8 mouse cellular contexts compared by ENCODE assay signal in the genomic region with DNA sequence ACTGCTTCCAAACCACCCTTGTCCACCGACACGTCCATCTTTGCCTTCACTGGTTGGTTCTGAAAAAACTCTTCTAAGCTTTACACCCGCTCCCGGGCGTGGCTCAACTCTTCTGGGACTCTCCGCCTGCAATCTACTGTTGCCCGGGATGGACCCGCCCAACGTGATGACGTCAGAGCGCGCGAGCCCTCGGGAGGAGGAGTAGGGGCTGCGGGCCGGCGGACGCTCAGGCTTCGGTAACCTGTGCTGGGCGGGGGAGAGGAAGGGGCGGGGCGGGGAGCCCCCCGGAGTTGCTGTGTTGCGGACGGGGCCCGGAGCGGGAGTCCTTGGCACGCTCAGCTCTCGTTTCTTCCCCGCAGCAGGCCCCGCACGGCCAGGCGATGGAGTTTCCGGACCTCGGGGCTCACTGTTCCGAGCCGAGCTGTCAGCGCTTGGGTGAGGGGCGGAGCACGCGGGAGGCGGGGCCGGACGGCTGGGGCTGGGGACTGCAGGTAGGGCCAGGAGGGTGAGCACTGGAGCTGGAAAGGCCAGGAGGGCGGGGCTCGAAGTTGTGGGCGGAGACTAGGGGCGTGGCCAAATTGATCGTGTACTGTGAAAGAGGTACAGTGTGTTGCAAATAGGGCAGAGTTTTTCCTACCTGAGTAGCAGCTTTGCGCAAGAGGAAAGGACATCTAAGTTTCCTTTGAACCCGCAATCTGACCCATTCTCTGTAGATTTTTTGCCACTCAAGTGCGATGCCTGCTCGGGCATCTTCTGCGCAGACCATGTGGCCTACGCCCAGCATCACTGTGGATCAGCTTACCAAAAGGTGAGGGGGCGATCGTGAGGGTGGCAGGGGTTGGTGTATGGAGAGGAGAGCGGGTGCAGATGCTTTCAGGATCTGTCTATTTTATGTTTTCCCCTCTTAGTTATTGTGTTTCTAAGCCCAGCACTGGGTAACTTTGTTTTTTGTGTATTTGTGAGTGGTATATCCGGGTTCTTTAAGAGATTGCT. TPM values are rescaled to one million over a fixed set of nuclear protein-coding genes. Genes with fewer than 3 reads are reported as not detected.
A peak's percentile ranks its signal among the peaks of the same experiment; 100 is the strongest.
DNase-seq lines count a peak whose midpoint lies in the region; ATAC-seq lines count a peak whose summit lies in the region.

A gene (plus strand): TSS at position 175 of the 993 bp plus-strand sequence.

- H3K27me3 ChIP-seq in hindbrain, embryonic 14.5 days (ENCODE audit: control insufficient read depth, insufficient read depth, low read length) = no peaks in the 10 kb centered on the region

- H3K4me2 ChIP-seq in hindbrain, embryonic 14.5 days (replicated peaks) = peak within 1 kb of the TSS; percentile 68

- peaks cover 39% of the 10 kb centered on the region for H3K36me3 ChIP-seq in hindbrain, embryonic 14.5 days (replicated peaks; ENCODE audit: control insufficient read depth, insufficient read depth)

- peak within 1 kb of the TSS; percentile 88 for H3K27ac ChIP-seq in hindbrain, embryonic 14.5 days

- peaks cover 9% of the 10 kb centered on the region for H3K4me1 ChIP-seq in hindbrain, embryonic 14.5 days (replicated peaks; ENCODE audit: control insufficient read depth, insufficient read depth, low read length)

- DNase-seq in R1 (ENCODE audit: low read depth, low spot score) = peak; percentile 98
- DNase-seq in cerebellum, postnatal 25 days = peak; percentile 97 to 98
- peak; percentile 80 to 87 for DNase-seq in frontal cortex, postnatal 25 days (ENCODE audit: low spot score in 2 of 2)
- peak; percentile 92 for DNase-seq in hindbrain, embryonic 14.5 days (ENCODE audit: low spot score)
- peak; percentile 92 to 93 for DNase-seq in layer of hippocampus, postnatal 36 days
- DNase-seq in lung, postnatal 36 days = peak; percentile 99
- DNase-seq in retina, postnatal 1 day = peak; percentile 97
- peak; percentile 97 to 100 for DNase-seq in urinary bladder, adult 18-20 months (ENCODE audit: low spot score in 2 of 2)

- peak within 1 kb of the TSS; percentile 80 for H3K9ac ChIP-seq in hindbrain, embryonic 14.5 days

- ATAC-seq in hindbrain, embryonic 14.5 days (ENCODE audit: low FRiP score) = peak; percentile 97

- peak within 1 kb of the TSS; percentile 79 for H3K4me3 ChIP-seq in hindbrain, embryonic 14.5 days (replicated peaks; ENCODE audit: low read length)

- H3K9me3 ChIP-seq in hindbrain, embryonic 14.5 days (ENCODE audit: control insufficient read depth, low read length) = no peaks in the 10 kb centered on the region

- WGBS in hindbrain, embryonic 14.5 days = 1% methylated on average over 57 of the region's 59 CpGs

RNA-seq across cellular contexts. Expression of the gene that starts here (rescaled TPM):
- 36.7 and 38.0 TPM in 2 replicates for polyA plus RNA-seq in hindbrain, embryonic 14.5 days (2014; fragmentation: Nextera tagmentation; extraction: Ambion mirVana)
- total RNA-seq in layer of hippocampus, postnatal 36 days (2021) = 10 to 100 TPM; 31.2 to 36.2 TPM

Comparison
In these comparisons a context has a peak if more than half of its experiments do, and no peak if none do; other contexts are left out.
1. Peak in every context shown above with its lines: DNase-seq, ATAC-seq, H3K4me3 ChIP-seq and H3K27ac ChIP-seq.